Mouse (Mus musculus): ENCODE measurements around the gene Rps13. TPM values are rescaled to one million over a fixed set of nuclear protein-coding genes. Genes with fewer than 3 reads are reported as not detected.

Rps13 gene
- polyA plus RNA-seq, 1 experiment: 243 TPM

DNA sequence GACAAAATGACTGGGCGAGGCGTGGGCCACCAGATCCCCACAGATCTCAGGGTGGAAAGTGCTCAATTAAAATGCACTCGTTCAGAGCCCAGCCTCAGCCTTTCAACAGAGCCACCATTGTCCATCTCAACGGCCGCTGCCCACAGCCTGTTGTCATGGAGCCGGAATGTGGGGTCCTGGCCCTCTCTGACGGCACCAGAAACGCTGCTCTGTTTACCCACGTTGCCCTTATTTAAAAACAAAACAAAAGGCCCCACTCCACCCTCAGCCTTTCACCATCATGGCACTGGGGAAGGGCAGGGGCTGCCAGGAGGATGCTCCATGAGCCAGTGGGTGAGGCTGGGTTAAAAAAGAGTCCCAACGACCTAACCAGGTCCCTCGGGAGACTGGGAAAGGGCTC is 51.2 kb downstream of the Rps13 start:
- H3K27me3 ChIP-seq (replicated peaks; ENCODE audit: control insufficient read depth, insufficient read depth, low read length): no peaks in the 10 kb centered on the region
- no peaks in the 10 kb centered on the region for H3K36me3 ChIP-seq (ENCODE audit: control insufficient read depth, insufficient read depth, low read length)
- 64% methylated on average over 11 of the region's 11 CpGs for WGBS
- H3K27ac ChIP-seq (ENCODE audit: insufficient read depth, low read depth, low read length): no peak overlapping the region
- no peak for DNase-seq
- TF ChIP-seq POLR2A (IDR thresholded peaks at IDR 0.05; ENCODE audit: low read depth, low read length): no peak
- TF ChIP-seq CTCF (conservative IDR thresholded peaks at IDR 0.05; ENCODE audit: insufficient read depth, insufficient read length, low read depth, low read length): no peak
- H3K4me1 ChIP-seq (ENCODE audit: control insufficient read depth, insufficient read depth, low read length): peaks cover 39% of the 10 kb centered on the region
- no peak overlapping the region for H3K4me3 ChIP-seq (ENCODE audit: insufficient read depth, low read depth, low read length)

Other genes starting within 250 kb of the Rps13 start
- gene Gm4353, start 249.6 kb downstream of the Rps13 start, polyA plus RNA-seq (2012; rRNA removed): 0.86 and 1.2 TPM in 2 replicates
- 29.5 and 33.6 TPM in 2 replicates for gene Plekha7, start 25.8 kb downstream of the Rps13 start, polyA plus RNA-seq (2012; rRNA removed)
- gene Pik3c2a, start 109.3 kb upstream of the Rps13 start, polyA plus RNA-seq (2012; rRNA removed): 5.9 and 8.7 TPM in 2 replicates
- 2.5 and 3.1 TPM in 2 replicates for gene Nucb2, start 170.2 kb upstream of the Rps13 start, polyA plus RNA-seq (2012; rRNA removed)

Measured in kidney, adult 2 months (tissue).